Mouse (Mus musculus): Measurements from ENCODE around the gene Esp36. TPM values are rescaled to one million over a fixed set of nuclear protein-coding genes. Genes with fewer than 3 reads are reported as not detected.
"Not testable (repeated sequence)": the region's sequence is repeated elsewhere in the genome, so short reads cannot be mapped to it uniquely, and the experiment has no call there.

The Esp36 gene
- not detected in 2 replicates for polyA plus RNA-seq (2016; fragmentation: Nextera tagmentation; extraction: Ambion mirVana)

DNA sequence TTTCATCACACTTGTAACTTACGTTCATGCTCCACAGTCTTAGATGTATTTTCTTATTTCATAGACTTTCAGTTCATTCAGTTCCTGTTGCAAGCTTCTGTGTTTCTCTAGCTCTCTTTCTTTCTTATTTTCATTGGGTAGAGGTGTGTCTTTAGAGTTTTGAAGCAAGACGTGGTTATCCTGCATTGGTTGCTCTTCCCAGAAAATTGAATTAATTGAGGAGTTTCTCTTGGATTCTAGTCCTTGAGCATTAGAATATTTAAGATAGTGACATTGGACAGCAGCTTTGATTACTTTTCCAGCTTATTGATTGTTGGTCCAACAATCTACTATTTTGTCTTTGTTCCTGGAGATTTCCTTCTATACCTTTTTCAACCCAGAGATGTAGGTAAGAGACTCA, at the start of gene Esp36:
Gene Esp36 (minus strand): TSS at position 101 of the 400 bp plus-strand sequence.
- Histone ChIP-seq H3K9me3 (replicated peaks) (0 out of 2 replicates have a peak, but pooled peaks cover 2% of the 10 kb centered on the region), H3K27ac (ENCODE audit: poor library complexity, severe bottlenecking) (no peak within 1 kb of the TSS), H3K4me3 (no peak within 1 kb of the TSS), H3K4me1 (replicated peaks) (no peaks in the 10 kb centered on the region), H3K27me3 (replicated peaks) (no peaks in the 10 kb centered on the region), H3K36me3 (no peaks in the 10 kb centered on the region), H3K4me2 (no peak within 1 kb of the TSS), H3K9ac (no peak within 1 kb of the TSS)
- 74% methylated on average over 2 of the region's 2 CpGs for WGBS
- ATAC-seq (ENCODE audit: insufficient number of reproducible peaks, low FRiP score): no peak

DNA sequence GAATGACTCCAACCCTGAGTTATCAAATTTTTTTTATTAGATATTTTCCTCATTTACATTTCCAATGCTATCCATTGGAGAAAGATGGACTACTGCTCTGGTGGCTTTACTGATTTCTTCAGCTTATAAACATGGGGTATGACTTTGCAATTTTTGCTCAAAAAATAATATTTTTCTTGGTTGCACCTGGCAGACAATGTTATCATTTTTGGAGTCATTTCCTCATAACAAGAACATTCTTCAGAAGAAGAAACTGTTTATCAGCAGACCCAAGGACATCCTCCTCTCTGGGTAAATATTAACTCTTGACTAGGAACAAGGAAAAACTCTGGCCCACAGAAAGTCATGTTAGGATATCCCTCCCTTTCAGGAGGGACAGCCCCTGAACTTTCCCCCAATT, 36.2 kb upstream of the Esp36 start:
- H3K9ac ChIP-seq; H3K4me2 ChIP-seq; H3K9me3 ChIP-seq (replicated peaks); H3K36me3 ChIP-seq; ATAC-seq (ENCODE audit: insufficient number of reproducible peaks, low FRiP score); H3K4me3 ChIP-seq; H3K4me1 ChIP-seq (replicated peaks); H3K27me3 ChIP-seq (replicated peaks); H3K27ac ChIP-seq (ENCODE audit: poor library complexity, severe bottlenecking): not testable (repeated sequence)

DNA sequence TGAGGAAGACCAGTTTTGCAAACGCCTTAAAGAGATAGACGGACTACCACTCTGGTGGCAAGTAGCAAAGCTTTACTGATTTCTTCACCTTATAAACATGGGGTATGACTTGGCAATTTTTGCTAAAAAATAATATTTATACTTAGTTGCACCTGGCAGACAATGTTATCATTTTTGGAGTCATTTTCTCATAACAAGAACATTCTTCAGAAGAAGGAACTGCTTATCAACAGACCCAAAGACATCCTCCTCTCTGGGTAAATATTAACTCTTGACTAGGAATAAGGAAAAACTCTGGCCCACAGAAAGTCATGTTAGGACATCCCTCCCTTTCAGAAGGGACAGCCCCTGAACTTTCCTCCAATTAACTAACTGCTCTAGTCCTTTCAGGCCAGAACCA, 30.7 kb upstream of the Esp36 start:
- Histone ChIP-seq H3K27me3 (replicated peaks) (no peaks in the 10 kb centered on the region), H3K4me2 (no peak overlapping the region), H3K27ac (ENCODE audit: poor library complexity, severe bottlenecking) (no peak overlapping the region), H3K9ac (no peak overlapping the region), H3K36me3 (no peaks in the 10 kb centered on the region), H3K9me3 (replicated peaks) (peaks cover 7% of the 10 kb centered on the region; the same call in 1 of the 2 replicates), H3K4me3 (no peak overlapping the region), H3K4me1 (replicated peaks) (no peaks in the 10 kb centered on the region)
- ATAC-seq (ENCODE audit: insufficient number of reproducible peaks, low FRiP score): no peak
- 84% methylated on average over 2 of the region's 2 CpGs for WGBS

DNA sequence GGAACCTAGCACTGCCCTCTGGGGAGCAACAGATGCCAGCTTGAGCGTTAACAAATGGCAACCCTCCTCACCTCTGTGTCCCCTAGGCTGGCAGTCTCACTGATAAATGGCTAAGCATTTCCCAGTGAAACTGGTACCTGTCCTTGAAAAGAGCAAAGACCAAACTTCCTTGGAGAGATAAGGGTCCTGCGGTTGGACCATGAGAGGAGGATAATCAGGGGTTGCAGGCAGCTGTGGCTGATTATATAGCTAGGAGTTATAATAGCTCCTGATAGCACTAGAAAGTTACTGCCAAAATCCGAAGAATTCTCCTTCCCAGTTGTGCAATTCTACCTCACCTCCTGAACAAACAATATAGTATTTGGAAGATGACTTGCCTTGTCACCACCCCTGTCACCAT, 13.8 kb downstream of the Esp36 start:
- peaks cover 12% of the 10 kb centered on the region; the same call in 1 of the 2 replicates for H3K9me3 ChIP-seq (replicated peaks)
- WGBS: 52% methylated on average over 3 of the region's 3 CpGs
- no peak for ATAC-seq (ENCODE audit: insufficient number of reproducible peaks, low FRiP score)

GRCm38 (mm10) chr17:38391821-38392220, 28.2 kb downstream of the Esp36 start:
- 68% methylated on average over 2 of the region's 2 CpGs for WGBS
- no peak overlapping the region for H3K4me3 ChIP-seq
- no peak for ATAC-seq (ENCODE audit: insufficient number of reproducible peaks, low FRiP score)
- H3K27me3 ChIP-seq (replicated peaks): no peaks in the 10 kb centered on the region
- no peak overlapping the region for H3K9ac ChIP-seq
- H3K27ac ChIP-seq (ENCODE audit: poor library complexity, severe bottlenecking): no peak overlapping the region
- H3K4me2 ChIP-seq: no peak overlapping the region
- H3K4me1 ChIP-seq (replicated peaks): no peaks in the 10 kb centered on the region
- no peaks in the 10 kb centered on the region for H3K36me3 ChIP-seq
- H3K9me3 ChIP-seq (replicated peaks): 0 out of 2 replicates have a peak, but pooled peaks cover 3% of the 10 kb centered on the region

More for the DNA sequence above, 13.8 kb downstream of the Esp36 start:
- Histone ChIP-seq H3K4me1 (replicated peaks) (no peaks in the 10 kb centered on the region), H3K27ac (ENCODE audit: poor library complexity, severe bottlenecking) (no peak overlapping the region), H3K9ac (no peak overlapping the region), H3K27me3 (replicated peaks) (no peaks in the 10 kb centered on the region), H3K4me3 (no peak overlapping the region), H3K4me2 (no peak overlapping the region), H3K36me3 (no peaks in the 10 kb centered on the region)

Other genes with a start within 250 kb of the Esp36 start
- not detected in 2 replicates for gene Olfr134, start 248.8 kb downstream of the Esp36 start, polyA plus RNA-seq (2016; fragmentation: Nextera tagmentation; extraction: Ambion mirVana)
- gene Olfr135, start 215.8 kb downstream of the Esp36 start, polyA plus RNA-seq (2016; fragmentation: Nextera tagmentation; extraction: Ambion mirVana): not detected in 2 replicates
- not detected in 2 replicates for gene Olfr138, start 159.2 kb downstream of the Esp36 start, polyA plus RNA-seq (2016; fragmentation: Nextera tagmentation; extraction: Ambion mirVana)
- not detected in 2 replicates for gene Olfr137, start 112.6 kb downstream of the Esp36 start, polyA plus RNA-seq (2016; fragmentation: Nextera tagmentation; extraction: Ambion mirVana)
- not detected in 2 replicates for gene Olfr136, start 90.4 kb downstream of the Esp36 start, polyA plus RNA-seq (2016; fragmentation: Nextera tagmentation; extraction: Ambion mirVana)
- gene Esp34, start 134.0 kb upstream of the Esp36 start, polyA plus RNA-seq (2016; fragmentation: Nextera tagmentation; extraction: Ambion mirVana): not detected in 2 replicates
- gene Esp31, start 219.3 kb upstream of the Esp36 start, polyA plus RNA-seq (2016; fragmentation: Nextera tagmentation; extraction: Ambion mirVana): not detected in 2 replicates

All from heart, embryonic 12.5 days (tissue).